Mouse (Mus musculus): Measurements from ENCODE around the gene Loxl1. TPM values are rescaled to one million over a fixed set of nuclear protein-coding genes. Genes with fewer than 3 reads are reported as not detected.

Loxl1 gene
- polyA plus RNA-seq, 1 experiment from 2014 or later = 53.6 TPM

DNA sequence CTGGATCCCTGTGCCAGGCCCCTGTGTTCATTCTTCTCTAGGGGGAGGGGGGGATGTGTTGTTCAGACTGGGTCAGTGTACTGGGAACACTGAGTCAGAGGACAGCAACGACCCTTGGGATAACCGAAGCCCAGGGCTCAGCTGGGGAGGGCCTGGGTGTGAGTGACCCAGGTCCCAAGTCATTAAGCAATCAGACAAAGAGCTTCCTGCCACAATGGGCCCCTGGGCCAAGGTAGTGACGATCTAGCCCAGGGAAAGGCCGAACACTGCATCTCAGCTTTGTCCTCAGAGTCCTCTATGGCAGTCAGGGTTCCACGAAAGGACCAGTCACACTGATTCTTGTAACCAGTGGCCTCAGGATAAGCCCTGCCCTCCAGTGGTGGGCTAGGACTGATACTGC lies 9.9 kb downstream of the Loxl1 start:
- Histone ChIP-seq H3K9ac (ENCODE audit: low read length) (no peak overlapping the region), H3K4me1 (ENCODE audit: control insufficient read depth in 2 of 2, insufficient read depth in 2 of 2, low read length in 2 of 2) (peaks cover 51 to 63% of the 10 kb centered on the region in 2 experiments), H3K36me3 (ENCODE audit: control insufficient read depth, insufficient read depth, low read length) (0 out of 2 replicates have a peak, but pooled peaks cover 3% of the 10 kb centered on the region), H3K4me3 (ENCODE audit: control insufficient read depth in 1 of 2, insufficient read depth in 1 of 2, low read depth in 1 of 2, low read length in 2 of 2) (no peak overlapping the region), H3K27ac (replicated peaks in 1 of 2; ENCODE audit: control insufficient read depth in 1 of 2, insufficient read depth in 1 of 2, low read depth in 2 of 2, low read length in 2 of 2) (peak overlapping the region in 1 of 2 experiments; percentile 53; a peak in 2 of 4 replicates), H3K4me2 (ENCODE audit: low read length) (no peak overlapping the region), H3K27me3 (ENCODE audit: control insufficient read depth, insufficient read depth, low read length) (no peaks in the 10 kb centered on the region), H3K9me3 (ENCODE audit: control insufficient read depth, low read length) (no peaks in the 10 kb centered on the region)
- 45% methylated on average over 5 of the region's 5 CpGs for WGBS
- no peak for ATAC-seq (ENCODE audit: insufficient number of reproducible peaks, insufficient read depth, low FRiP score, low read depth)

- no peaks in the 10 kb centered on the region for H3K36me3 ChIP-seq (ENCODE audit: control insufficient read depth, insufficient read depth, low read length)
- no peaks in the 10 kb centered on the region for H3K27me3 ChIP-seq (ENCODE audit: control insufficient read depth, insufficient read depth, low read length)
- H3K9me3 ChIP-seq (ENCODE audit: control insufficient read depth, low read length) = no peaks in the 10 kb centered on the region
- no peak overlapping the region for H3K4me2 ChIP-seq (ENCODE audit: low read length)
- peaks cover 49 to 55% of the 10 kb centered on the region in 2 experiments for H3K4me1 ChIP-seq (ENCODE audit: control insufficient read depth in 2 of 2, insufficient read depth in 2 of 2, low read length in 2 of 2)
- 34% methylated on average over 2 of the region's 2 CpGs for WGBS
- H3K4me3 ChIP-seq (ENCODE audit: control insufficient read depth in 1 of 2, insufficient read depth in 1 of 2, low read depth in 1 of 2, low read length in 2 of 2) = no peak overlapping the region
- peak overlapping the region; percentile 40 to 67 for H3K27ac ChIP-seq (replicated peaks in 1 of 2; ENCODE audit: control insufficient read depth in 1 of 2, insufficient read depth in 1 of 2, low read depth in 2 of 2, low read length in 2 of 2)
- peak overlapping the region; percentile 16; the same call in 1 of the 2 replicates for H3K9ac ChIP-seq (ENCODE audit: low read length)
- peak; percentile 33; the same call in 1 of the 2 replicates for ATAC-seq (ENCODE audit: insufficient number of reproducible peaks, insufficient read depth, low FRiP score, low read depth)
Measured at GRCm38 (mm10) chr9:58299356-58299799, 13.6 kb downstream of the Loxl1 start.

DNA sequence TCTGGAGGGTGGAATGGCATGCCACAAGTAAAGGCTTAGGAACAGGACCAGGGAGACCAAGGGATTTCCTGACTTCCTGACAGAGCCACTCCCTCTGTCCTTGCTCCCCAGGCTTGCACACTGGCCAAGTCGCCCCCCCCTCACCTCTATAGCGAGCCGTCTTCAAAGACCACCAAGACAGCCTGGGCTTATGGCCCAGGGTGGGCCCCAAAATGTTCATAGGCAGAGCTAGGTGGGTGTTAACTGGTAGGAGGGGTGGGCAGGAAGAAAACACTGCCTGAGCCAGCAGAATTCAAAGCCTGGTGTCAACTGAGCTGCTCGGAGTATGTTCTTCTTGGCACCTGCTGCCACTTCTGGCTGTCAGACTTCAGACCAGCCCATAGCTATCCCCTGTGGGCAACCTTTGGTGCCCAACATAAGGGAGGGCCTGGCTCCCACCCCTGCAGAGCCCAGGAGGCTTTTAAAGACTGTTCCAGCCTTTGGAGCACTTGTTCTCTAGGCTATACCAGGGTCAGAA lies 15.0 kb downstream of the Loxl1 start:
- Histone ChIP-seq H3K4me2 (ENCODE audit: low read length) (no peak overlapping the region), H3K4me3 (ENCODE audit: control insufficient read depth in 1 of 2, insufficient read depth in 1 of 2, low read depth in 1 of 2, low read length in 2 of 2) (no peak overlapping the region), H3K9ac (ENCODE audit: low read length) (no peak overlapping the region), H3K9me3 (ENCODE audit: control insufficient read depth, low read length) (no peaks in the 10 kb centered on the region), H3K36me3 (ENCODE audit: control insufficient read depth, insufficient read depth, low read length) (peaks cover 5% of the 10 kb centered on the region; the same call in 1 of the 2 replicates), H3K27me3 (ENCODE audit: control insufficient read depth, insufficient read depth, low read length) (no peaks in the 10 kb centered on the region), H3K27ac (replicated peaks in 1 of 2; ENCODE audit: control insufficient read depth in 1 of 2, insufficient read depth in 1 of 2, low read depth in 2 of 2, low read length in 2 of 2) (peak overlapping the region in 1 of 2 experiments; percentile 35; a peak in 2 of 4 replicates), H3K4me1 (ENCODE audit: control insufficient read depth in 2 of 2, insufficient read depth in 2 of 2, low read length in 2 of 2) (peaks cover 41 to 50% of the 10 kb centered on the region in 2 experiments)
- WGBS = 52% methylated on average over 4 of the region's 4 CpGs
- no peak for ATAC-seq (ENCODE audit: insufficient number of reproducible peaks, insufficient read depth, low FRiP score, low read depth)

DNA sequence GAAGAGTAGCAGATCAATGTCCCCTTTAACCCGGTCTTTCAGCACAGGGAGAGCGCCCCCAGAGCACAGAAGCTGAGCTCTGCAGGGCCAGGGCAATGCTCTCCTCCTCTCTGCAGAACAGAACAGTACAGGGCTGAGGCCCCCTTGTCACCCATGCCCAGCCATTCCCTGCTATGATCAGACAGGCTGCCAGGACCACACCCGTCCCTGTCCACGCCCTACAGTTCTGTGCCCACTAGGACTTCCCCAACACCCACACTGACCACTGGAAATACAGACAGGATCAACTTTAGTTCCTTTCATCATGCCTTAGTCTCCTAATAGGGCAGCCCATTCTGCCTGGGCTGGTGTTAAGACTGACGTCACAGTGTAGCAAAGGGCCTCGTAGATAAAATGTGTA lies 15.9 kb downstream of the Loxl1 start:
- Histone ChIP-seq H3K36me3 (ENCODE audit: control insufficient read depth, insufficient read depth, low read length) (peaks cover 11% of the 10 kb centered on the region), H3K4me3 (ENCODE audit: control insufficient read depth in 1 of 2, insufficient read depth in 1 of 2, low read depth in 1 of 2, low read length in 2 of 2) (no peak overlapping the region), H3K9ac (ENCODE audit: low read length) (no peak overlapping the region), H3K27me3 (ENCODE audit: control insufficient read depth, insufficient read depth, low read length) (no peaks in the 10 kb centered on the region), H3K4me1 (ENCODE audit: control insufficient read depth in 2 of 2, insufficient read depth in 2 of 2, low read length in 2 of 2) (peaks cover 36 to 48% of the 10 kb centered on the region in 2 experiments), H3K27ac (replicated peaks in 1 of 2; ENCODE audit: control insufficient read depth in 1 of 2, insufficient read depth in 1 of 2, low read depth in 2 of 2, low read length in 2 of 2) (peak overlapping the region in 1 of 2 experiments; percentile 63; a peak in 1 of 4 replicates), H3K9me3 (ENCODE audit: control insufficient read depth, low read length) (no peaks in the 10 kb centered on the region), H3K4me2 (ENCODE audit: low read length) (no peak overlapping the region)
- WGBS = 60% methylated on average over 6 of the region's 6 CpGs
- no peak for ATAC-seq (ENCODE audit: insufficient number of reproducible peaks, insufficient read depth, low FRiP score, low read depth)

DNA sequence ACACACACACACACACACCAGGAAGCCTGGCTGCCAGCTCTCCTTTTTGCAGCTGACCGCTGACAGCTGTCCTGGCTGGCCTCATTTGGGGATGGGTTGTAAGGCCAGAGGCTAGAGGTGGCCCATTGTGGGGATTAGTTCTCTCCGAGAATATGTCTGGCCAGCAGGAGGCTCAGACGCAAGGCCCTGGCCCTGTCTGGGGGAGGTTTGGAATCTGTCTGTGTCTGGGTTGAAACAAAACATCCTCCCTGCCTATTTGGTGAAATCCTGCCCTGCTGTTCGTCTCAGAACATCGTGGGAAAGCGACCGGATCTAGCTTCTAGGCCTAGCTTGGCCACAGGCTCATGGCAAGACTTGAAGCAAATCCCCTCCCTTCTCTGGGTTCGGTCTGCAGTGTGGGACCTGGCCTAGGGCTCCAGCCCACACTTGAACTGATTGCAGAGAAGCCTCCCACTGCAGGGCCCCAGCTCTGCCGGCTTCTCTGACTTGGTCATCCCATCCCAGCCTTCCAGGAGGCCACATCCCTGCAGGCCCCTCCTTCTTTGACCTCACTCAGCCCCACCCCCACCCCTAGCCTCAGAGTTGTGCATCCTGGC lies 17.1 kb downstream of the Loxl1 start:
- Histone ChIP-seq H3K36me3 (ENCODE audit: control insufficient read depth, insufficient read depth, low read length) (peaks cover 22% of the 10 kb centered on the region), H3K9me3 (ENCODE audit: control insufficient read depth, low read length) (no peaks in the 10 kb centered on the region), H3K27ac (replicated peaks in 1 of 2; ENCODE audit: control insufficient read depth in 1 of 2, insufficient read depth in 1 of 2, low read depth in 2 of 2, low read length in 2 of 2) (peak overlapping the region; percentile 63 to 79), H3K27me3 (ENCODE audit: control insufficient read depth, insufficient read depth, low read length) (no peaks in the 10 kb centered on the region), H3K4me1 (ENCODE audit: control insufficient read depth in 2 of 2, insufficient read depth in 2 of 2, low read length in 2 of 2) (peaks cover 36 to 48% of the 10 kb centered on the region in 2 experiments), H3K4me2 (ENCODE audit: low read length) (no peak overlapping the region), H3K4me3 (ENCODE audit: control insufficient read depth in 1 of 2, insufficient read depth in 1 of 2, low read depth in 1 of 2, low read length in 2 of 2) (no peak overlapping the region), H3K9ac (ENCODE audit: low read length) (no peak overlapping the region)
- WGBS = 14% methylated on average over 9 of the region's 9 CpGs
- peak; percentile 38; the same call in 1 of the 2 replicates for ATAC-seq (ENCODE audit: insufficient number of reproducible peaks, insufficient read depth, low FRiP score, low read depth)

GRCm38 (mm10) chr9:58295345-58295744 lies 17.6 kb downstream of the Loxl1 start:
- H3K4me1 ChIP-seq (ENCODE audit: control insufficient read depth in 2 of 2, insufficient read depth in 2 of 2, low read length in 2 of 2) = peaks cover 36 to 48% of the 10 kb centered on the region in 2 experiments

DNA sequence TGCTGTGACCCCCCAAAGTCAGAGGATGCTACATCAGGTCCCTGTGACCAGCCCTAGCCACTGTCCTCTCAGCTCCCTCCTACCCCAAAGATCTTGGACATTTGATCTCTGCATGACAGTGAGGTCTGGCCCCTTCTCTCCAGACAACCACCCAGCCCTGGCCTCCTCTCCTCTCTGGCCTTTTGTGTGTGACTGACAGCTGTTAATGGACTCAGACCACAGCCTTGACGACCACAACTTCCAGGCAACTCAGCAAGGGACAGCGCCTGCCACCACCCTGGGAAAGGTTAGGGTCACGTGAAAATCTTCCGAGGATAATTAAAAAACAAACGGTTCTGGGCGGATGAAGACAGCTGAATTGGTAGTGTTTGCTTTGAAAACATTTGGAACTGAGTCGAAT lies 18.5 kb downstream of the Loxl1 start:
- no peak overlapping the region for H3K4me2 ChIP-seq (ENCODE audit: low read length)
- H3K27me3 ChIP-seq (ENCODE audit: control insufficient read depth, insufficient read depth, low read length) = no peaks in the 10 kb centered on the region
- H3K4me1 ChIP-seq (ENCODE audit: control insufficient read depth in 2 of 2, insufficient read depth in 2 of 2, low read length in 2 of 2) = peaks cover 33 to 41% of the 10 kb centered on the region in 2 experiments
- no peak overlapping the region for H3K27ac ChIP-seq (replicated peaks in 1 of 2; ENCODE audit: control insufficient read depth in 1 of 2, insufficient read depth in 1 of 2, low read depth in 2 of 2, low read length in 2 of 2)
- H3K36me3 ChIP-seq (ENCODE audit: control insufficient read depth, insufficient read depth, low read length) = peaks cover 35% of the 10 kb centered on the region
- no peak overlapping the region for H3K9ac ChIP-seq (ENCODE audit: low read length)
- WGBS = 67% methylated on average over 7 of the region's 7 CpGs
- no peak for ATAC-seq (ENCODE audit: insufficient number of reproducible peaks, insufficient read depth, low FRiP score, low read depth)
- H3K4me3 ChIP-seq (ENCODE audit: control insufficient read depth in 1 of 2, insufficient read depth in 1 of 2, low read depth in 1 of 2, low read length in 2 of 2) = no peak overlapping the region
- H3K9me3 ChIP-seq (ENCODE audit: control insufficient read depth, low read length) = no peaks in the 10 kb centered on the region

More at GRCm38 (mm10) chr9:58295345-58295744, 17.6 kb downstream of the Loxl1 start:
- H3K9me3 ChIP-seq (ENCODE audit: control insufficient read depth, low read length) = no peaks in the 10 kb centered on the region
- H3K27ac ChIP-seq (replicated peaks in 1 of 2; ENCODE audit: control insufficient read depth in 1 of 2, insufficient read depth in 1 of 2, low read depth in 2 of 2, low read length in 2 of 2) = peak overlapping the region; percentile 63 to 79
- H3K9ac ChIP-seq (ENCODE audit: low read length) = no peak overlapping the region
- no peaks in the 10 kb centered on the region for H3K27me3 ChIP-seq (ENCODE audit: control insufficient read depth, insufficient read depth, low read length)
- peaks cover 27% of the 10 kb centered on the region for H3K36me3 ChIP-seq (ENCODE audit: control insufficient read depth, insufficient read depth, low read length)
- WGBS = 76% methylated on average over 3 of the region's 3 CpGs
- no peak overlapping the region for H3K4me2 ChIP-seq (ENCODE audit: low read length)
- H3K4me3 ChIP-seq (ENCODE audit: control insufficient read depth in 1 of 2, insufficient read depth in 1 of 2, low read depth in 1 of 2, low read length in 2 of 2) = no peak overlapping the region
- no peak for ATAC-seq (ENCODE audit: insufficient number of reproducible peaks, insufficient read depth, low FRiP score, low read depth)

Measured in heart, embryonic 14.5 days (tissue).